Mouse (Mus musculus) forebrain, postnatal 0 days (tissue): ENCODE measurements around the gene Fut1. TPM values are rescaled to one million over a fixed set of nuclear protein-coding genes. Genes with fewer than 3 reads are reported as not detected.
A peak's percentile ranks its signal among the peaks of the same experiment; 100 is the strongest.
"Not testable (repeated sequence)": the region's sequence is repeated elsewhere in the genome, so short reads cannot be mapped to it uniquely, and the experiment has no call there.

Experiments used
- ATAC-seq: fragments of 200-750 bp; cut with Nextera tagmentation; 2 replicates; pipeline ENCODE4 v1.8.0; 2017; ENCODE audit warnings: mild to moderate bottlenecking, moderate library complexity
- DNase-seq: peaks from one replicate; pipeline ENCODE4 v3.0.0-alpha.2; 2015
- H3K27ac ChIP-seq: fragments of 300-500 bp; sonication (generic); 2 replicates; pipeline ENCODE4 v1.5.1; 2014; ENCODE audit warnings: low read depth, mild to moderate bottlenecking, antibody characterized with exemption, low read length, moderate library complexity, mixed read lengths
- H3K27me3 ChIP-seq: fragments of 300-500 bp; sonication (generic); 2 replicates; pipeline ENCODE4 v1.6.1; 2014; ENCODE audit warnings: mild to moderate bottlenecking, low read length, mixed read lengths; ENCODE audit not compliant: insufficient read depth
- H3K36me3 ChIP-seq: fragments of 300-500 bp; sonication (generic); 2 replicates; pipeline ENCODE4 v1.6.1; 2014; ENCODE audit warnings: mild to moderate bottlenecking, moderate library complexity; ENCODE audit not compliant: insufficient read depth
- H3K4me1 ChIP-seq: fragments of 300-500 bp; sonication (generic); 2 replicates; pipeline ENCODE4 v1.6.1; 2014; ENCODE audit warnings: antibody characterized with exemption; ENCODE audit not compliant: insufficient read depth
- H3K4me2 ChIP-seq: fragments of 300-500 bp; sonication (generic); 2 replicates; pipeline ENCODE4 v1.6.1; 2014; ENCODE audit warnings: low read depth, mild to moderate bottlenecking, moderate library complexity
- H3K4me3 ChIP-seq: fragments of 300-500 bp; sonication (generic); 2 replicates; pipeline ENCODE4 v1.5.1; 2014; ENCODE audit warnings: low read depth, low read length, mixed read lengths
- H3K9ac ChIP-seq: fragments of 300-500 bp; sonication (generic); 2 replicates; pipeline ENCODE4 v1.6.1; 2014; ENCODE audit warnings: mild to moderate bottlenecking
- H3K9me3 ChIP-seq: fragments of 300-500 bp; sonication (generic); 2 replicates; pipeline ENCODE4 v1.6.1; 2016; ENCODE audit warnings: low read length
- CTCF ChIP-seq: sonication (generic); IDR thresholded peaks from 2 replicates; pipeline ENCODE4 v1.5.1; 2016; ENCODE audit warnings: antibody characterized with exemption, control low read depth, low read depth
- WGBS: fragments of 180-500 bp; shearing (Covaris S2); extraction: QIAGEN DNeasy Blood & Tissue Kit; methylation state at CpG from one replicate; pipeline ENCODE4 v1.1.7; 2014; 5-methylcytosine and 5-hydroxymethylcytosine counted together
- polyA plus RNA-seq: library from polyadenylated mRNA; unstranded; fragments of >200 nt; fragmentation: Nextera tagmentation; extraction: Ambion mirVana; gene quantifications from 2 replicates; pipeline ENCODE4 v1.2.1, GENCODE M21; 2015
- total RNA-seq: library from RNA; depleted of rRNA; stranded (reverse); fragments of >200 nt; gene quantifications from 2 replicates; pipeline ENCODE4 v1.2.3, GENCODE M21; 2014

Fut1 gene
- total and polyA plus RNA-seq, 2 experiments from 2014 or later, result 0.29 TPM; not detected in 1

- Histone ChIP-seq H3K27ac (peak overlapping the region; percentile 62), H3K9me3 (no peaks in the 10 kb centered on the region), H3K4me2 (peak overlapping the region; percentile 72), H3K36me3 (no peaks in the 10 kb centered on the region), H3K4me3 (no peak overlapping the region; the same call in 1 of the 2 replicates), H3K9ac (no peak overlapping the region), H3K27me3 (no peaks in the 10 kb centered on the region), H3K4me1 (peaks cover 15% of the 10 kb centered on the region; the same call in 1 of the 2 replicates)
- DNase-seq (no peak), ATAC-seq (no peak)
- TF ChIP-seq CTCF, result no peak
- 68% methylated on average over 6 of the region's 6 CpGs for WGBS
Measured at GRCm38 (mm10) chr7:45644872-45645590, 27.9 kb downstream of the Fut1 start.

- ATAC-seq (no peak), DNase-seq (no peak)
- TF ChIP-seq CTCF, result no peak
- Histone ChIP-seq H3K27ac (no peak overlapping the region), H3K27me3 (no peaks in the 10 kb centered on the region), H3K4me3 (no peak overlapping the region), H3K4me1 (peaks cover 15% of the 10 kb centered on the region; the same call in 1 of the 2 replicates), H3K36me3 (no peaks in the 10 kb centered on the region), H3K4me2 (no peak overlapping the region), H3K9ac (no peak overlapping the region), H3K9me3 (no peaks in the 10 kb centered on the region)
- WGBS, result 86% methylated on average over 7 of the region's 7 CpGs
Measured at GRCm38 (mm10) chr7:45645591-45645971, 28.5 kb downstream of the Fut1 start.

- DNase-seq, result no peak
- H3K4me2 ChIP-seq, result no peak overlapping the region
- ATAC-seq, result no peak
- no peak overlapping the region for H3K4me3 ChIP-seq
- TF ChIP-seq CTCF, result no peak
- no peaks in the 10 kb centered on the region for H3K36me3 ChIP-seq
- WGBS, result 75% methylated on average over 4 of the region's 4 CpGs
- no peaks in the 10 kb centered on the region for H3K9me3 ChIP-seq
- no peak overlapping the region for H3K27ac ChIP-seq
- no peak overlapping the region for H3K9ac ChIP-seq
- peaks cover 15% of the 10 kb centered on the region; the same call in 1 of the 2 replicates for H3K4me1 ChIP-seq
- H3K27me3 ChIP-seq, result no peaks in the 10 kb centered on the region
Measured at GRCm38 (mm10) chr7:45646671-45647070, 29.6 kb downstream of the Fut1 start.

GRCm38 (mm10) chr7:45649351-45649750, 32.3 kb downstream of the Fut1 start:
- H3K27ac ChIP-seq, result no peak overlapping the region
- ATAC-seq (no peak), DNase-seq (no peak)
- peaks cover 4% of the 10 kb centered on the region; the same call in 1 of the 2 replicates for H3K27me3 ChIP-seq
- no peaks in the 10 kb centered on the region for H3K36me3 ChIP-seq
- 0 out of 2 replicates have a peak, but pooled peaks cover 5% of the 10 kb centered on the region for H3K4me1 ChIP-seq
- TF ChIP-seq CTCF, result no peak
- H3K9me3 ChIP-seq, result no peaks in the 10 kb centered on the region
- H3K9ac ChIP-seq, result no peak overlapping the region
- H3K4me3 ChIP-seq, result no peak overlapping the region
- WGBS, result 78% methylated on average over 8 of the region's 8 CpGs
- no peak overlapping the region for H3K4me2 ChIP-seq

- not testable (repeated sequence) for H3K4me3 ChIP-seq, H3K4me2 ChIP-seq, H3K9me3 ChIP-seq, H3K27me3 ChIP-seq, DNase-seq, ATAC-seq, H3K27ac ChIP-seq, H3K9ac ChIP-seq, H3K36me3 ChIP-seq, H3K4me1 ChIP-seq
- 95% methylated on average over 19 of the region's 20 CpGs for whole genome bisulfite sequencing
Measured at GRCm38 (mm10) chr7:45650484-45650883, 33.4 kb downstream of the Fut1 start.

GRCm38 (mm10) chr7:45654424-45655047, 37.4 kb downstream of the Fut1 start:
- TF ChIP-seq CTCF, result no peak
- Histone ChIP-seq H3K9ac (no peak overlapping the region), H3K4me3 (no peak overlapping the region), H3K4me1 (no peaks in the 10 kb centered on the region), H3K27me3 (peaks cover 4% of the 10 kb centered on the region; the same call in 1 of the 2 replicates), H3K9me3 (no peaks in the 10 kb centered on the region), H3K4me2 (peak overlapping the region; percentile 16; the same call in 1 of the 2 replicates), H3K36me3 (no peaks in the 10 kb centered on the region), H3K27ac (0 out of 2 replicates have a peak overlapping the region, but pooled peaks have one; percentile 6)
- DNase-seq (peak; percentile 46), ATAC-seq (peak; percentile 81)
- 31% methylated on average over 17 of the region's 17 CpGs for WGBS
